Mouse (Mus musculus): ENCODE data around the gene Begain. TPM values are rescaled to one million over a fixed set of nuclear protein-coding genes. Genes with fewer than 3 reads are reported as not detected.
A peak's percentile ranks its signal among the peaks of the same experiment; 100 is the strongest.

The Begain gene
- total and polyA plus RNA-seq, 2 experiments from 2014 or later: 25.9 to 61.2 TPM

DNA sequence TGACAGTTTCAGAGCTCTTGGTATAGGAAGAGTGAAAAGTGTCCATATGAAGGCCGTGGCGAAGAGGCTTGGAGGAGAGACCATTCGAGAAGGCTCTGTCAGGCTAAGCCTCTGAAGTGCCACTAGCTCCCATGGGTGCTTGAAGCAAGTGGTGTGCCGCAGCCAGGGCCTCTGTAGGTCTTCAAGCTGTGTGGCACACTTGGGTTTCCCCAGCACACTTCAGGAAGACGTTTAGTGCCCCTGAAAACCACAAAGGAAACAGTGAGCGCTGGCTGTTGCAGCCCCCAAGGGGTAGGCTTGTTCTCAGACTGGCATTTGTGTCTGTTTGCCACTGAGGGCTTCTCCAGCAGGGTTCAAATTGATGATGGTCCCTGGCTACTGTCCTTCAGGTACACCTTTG is 84.5 kb downstream of the Begain start:
- DNase-seq (no peak), ATAC-seq (no peak)
- no peak for TF ChIP-seq CTCF (IDR thresholded peaks at IDR 0.05; ENCODE audit: low read depth)
- Histone ChIP-seq H3K4me2 (ENCODE audit: low read depth) (no peak overlapping the region), H3K4me1 (ENCODE audit: insufficient read depth) (peaks cover 5% of the 10 kb centered on the region), H3K27ac (ENCODE audit: low read depth, low read length) (no peak overlapping the region), H3K4me3 (ENCODE audit: low read depth, low read length) (no peak overlapping the region), H3K9me3 (ENCODE audit: low read length) (no peaks in the 10 kb centered on the region), H3K36me3 (ENCODE audit: insufficient read depth) (no peaks in the 10 kb centered on the region), H3K9ac (no peak overlapping the region), H3K27me3 (ENCODE audit: insufficient read depth, low read length) (no peaks in the 10 kb centered on the region)
- 85% methylated on average over 6 of the region's 6 CpGs for WGBS

GRCm38 (mm10) chr12:108982684-108982960 is 85.4 kb downstream of the Begain start:
- H3K36me3 ChIP-seq (ENCODE audit: insufficient read depth): no peaks in the 10 kb centered on the region
- ATAC-seq (no peak), DNase-seq (peak; percentile 20)
- no peak overlapping the region for H3K4me2 ChIP-seq (ENCODE audit: low read depth)
- no peak overlapping the region for H3K27ac ChIP-seq (ENCODE audit: low read depth, low read length)
- no peak overlapping the region for H3K4me3 ChIP-seq (ENCODE audit: low read depth, low read length)
- no peak for TF ChIP-seq CTCF (IDR thresholded peaks at IDR 0.05; ENCODE audit: low read depth)
- H3K9ac ChIP-seq: no peak overlapping the region
- WGBS: 29% methylated on average over 6 of the region's 6 CpGs
- no peaks in the 10 kb centered on the region for H3K9me3 ChIP-seq (ENCODE audit: low read length)
- no peaks in the 10 kb centered on the region; the same call in 1 of the 2 replicates for H3K27me3 ChIP-seq (ENCODE audit: insufficient read depth, low read length)
- H3K4me1 ChIP-seq (ENCODE audit: insufficient read depth): peaks cover 5% of the 10 kb centered on the region

Other genes starting within 250 kb of the Begain start
- gene Slc25a29, start 232.3 kb downstream of the Begain start, total RNA-seq (2014; rRNA removed): 17.4 and 19.5 TPM in 2 replicates
- gene Slc25a29, start 232.3 kb downstream of the Begain start, polyA plus RNA-seq (2015; fragmentation: Nextera tagmentation; extraction: Ambion mirVana): 18.7 and 21.4 TPM in 2 replicates
- 10.9 and 14.2 TPM in 2 replicates for gene Slc25a47, start 232.2 kb downstream of the Begain start, total RNA-seq (2014; rRNA removed)
- gene Slc25a47, start 232.2 kb downstream of the Begain start, polyA plus RNA-seq (2015; fragmentation: Nextera tagmentation; extraction: Ambion mirVana): 11.9 and 12.3 TPM in 2 replicates
- 6.2 and 12.4 TPM in 2 replicates for gene Wdr25, start 174.6 kb downstream of the Begain start, total RNA-seq (2014; rRNA removed)
- gene Wdr25, start 174.6 kb downstream of the Begain start, polyA plus RNA-seq (2015; fragmentation: Nextera tagmentation; extraction: Ambion mirVana): 4.6 and 5.3 TPM in 2 replicates
- gene Wars, start 174.0 kb downstream of the Begain start, total RNA-seq (2014; rRNA removed): 91.6 and 92.5 TPM in 2 replicates
- gene Wars, start 174.0 kb downstream of the Begain start, polyA plus RNA-seq (2015; fragmentation: Nextera tagmentation; extraction: Ambion mirVana): 99.8 and 108 TPM in 2 replicates